Mouse (Mus musculus) MEL (cell line): ENCODE measurements at regions not wholly inside any gene's neighbourhood (a gene's known extent, or its start where the extent isn't known, plus 50 kb on each side); places are given as distances from the start of the nearest gene placed in this dataset.

Source experiments
- CHD2 ChIP-seq: IDR thresholded peaks from 2 replicates; pipeline ENCODE4 v1.6.1; 2011; ENCODE audit warnings: low read length, improper control_type of control experiment
- POLR2A ChIP-seq, 2 experiments: IDR thresholded peaks; 2 replicates each; pipeline ENCODE4 v1.6.1; 2011 to 2012; ENCODE audit warnings: low read length in 2 of 2, mild to moderate bottlenecking in 2 of 2, control low read depth in 1 of 2, improper control_type of control experiment in 1 of 2, low read depth in 1 of 2, moderate library complexity in 1 of 2; ENCODE audit not compliant: control insufficient read depth in 1 of 2, insufficient read depth in 1 of 2, poor library complexity in 1 of 2
- SMC3 ChIP-seq: IDR thresholded peaks from 2 replicates; pipeline ENCODE4 v1.6.1; 2011; ENCODE audit warnings: low read depth, low read length, improper control_type of control experiment

DNA sequence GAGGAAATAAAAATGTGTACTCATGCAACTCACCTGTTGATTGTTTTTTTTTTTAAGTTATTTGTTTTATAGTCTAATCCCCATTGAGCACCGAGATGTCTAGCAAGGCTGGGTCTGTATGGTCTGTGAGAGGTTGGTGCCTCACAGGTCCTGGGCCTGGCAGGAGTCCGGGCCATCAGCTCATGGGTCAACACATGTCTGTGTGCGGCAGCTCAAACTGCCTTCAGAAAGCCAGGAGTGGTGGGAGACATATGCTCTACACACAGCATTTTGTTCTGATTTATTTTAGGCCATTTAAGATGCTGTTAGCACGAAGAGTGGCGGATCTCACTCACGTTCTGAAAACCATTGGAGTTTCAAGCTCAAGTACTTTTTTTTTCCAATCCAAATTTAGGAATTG, 74.6 kb upstream of the Wnt7b start:
- no peak for TF ChIP-seq SMC3
- no peak for TF ChIP-seq CHD2
- TF ChIP-seq POLR2A (IDR thresholded peaks at IDR 0.05; ENCODE audit: control insufficient read depth in 1 of 2, insufficient read depth in 1 of 2, low read depth in 1 of 2, low read length in 2 of 2, poor library complexity in 1 of 2), result no peak
